Mouse (Mus musculus) hindbrain, postnatal 0 days (tissue): ENCODE data around the gene Gm20388. TPM values are rescaled to one million over a fixed set of nuclear protein-coding genes. Genes with fewer than 3 reads are reported as not detected.
A peak's percentile ranks its signal among the peaks of the same experiment; 100 is the strongest.

Experiments
- ATAC-seq: fragments of 200-750 bp; cut with Nextera tagmentation; 2 replicates; pipeline ENCODE4 v1.8.0; 2017; ENCODE audit warnings: mild to moderate bottlenecking, moderate TSS enrichment, moderate library complexity
- DNase-seq: peaks from one replicate; pipeline ENCODE4 v3.0.0-alpha.2; 2015; ENCODE audit warnings: low spot score
- H3K27ac ChIP-seq: fragments of 300-500 bp; sonication (generic); 2 replicates; pipeline ENCODE4 v1.5.1; 2014; ENCODE audit warnings: mild to moderate bottlenecking
- H3K27me3 ChIP-seq: fragments of 300-500 bp; sonication (generic); 2 replicates; pipeline ENCODE4 v1.6.1; 2014; ENCODE audit warnings: low read length, mixed read lengths; ENCODE audit not compliant: insufficient read depth
- H3K36me3 ChIP-seq: fragments of 300-500 bp; sonication (generic); 2 replicates; pipeline ENCODE4 v1.6.1; 2014; ENCODE audit warnings: low read length, mixed read lengths; ENCODE audit not compliant: insufficient read depth
- H3K4me1 ChIP-seq: fragments of 300-500 bp; sonication (generic); 2 replicates; pipeline ENCODE4 v1.6.1; 2014; ENCODE audit warnings: antibody characterized with exemption, low read length, mixed read lengths; ENCODE audit not compliant: insufficient read depth
- H3K4me2 ChIP-seq: fragments of 300-500 bp; sonication (generic); 2 replicates; pipeline ENCODE4 v1.6.1; 2014; ENCODE audit warnings: low read depth, mild to moderate bottlenecking, low read length, moderate library complexity, mixed read lengths
- H3K4me3 ChIP-seq: fragments of 300-500 bp; sonication (generic); 2 replicates; pipeline ENCODE4 v1.5.1; 2014; ENCODE audit warnings: low read length
- H3K9ac ChIP-seq: fragments of 300-500 bp; sonication (generic); replicated peaks from 2 replicates; pipeline ENCODE4 v1.6.1; 2014; ENCODE audit warnings: mild to moderate bottlenecking, low read length, moderate library complexity, mixed read lengths
- H3K9me3 ChIP-seq: fragments of 300-500 bp; sonication (generic); 2 replicates; pipeline ENCODE4 v1.6.1; 2016; ENCODE audit warnings: low read length, mixed read lengths
- CTCF ChIP-seq: IDR thresholded peaks from 2 replicates; pipeline ENCODE4 v1.5.1; 2016; ENCODE audit warnings: antibody characterized with exemption, control low read depth, low read depth
- WGBS: fragments of 180-500 bp; shearing (Covaris S2); extraction: QIAGEN DNeasy Blood & Tissue Kit; methylation state at CpG from one replicate; pipeline ENCODE4 v1.1.7; 2014; 5-methylcytosine and 5-hydroxymethylcytosine counted together
- polyA plus RNA-seq: library from polyadenylated mRNA; unstranded; fragments of >200 nt; fragmentation: Nextera tagmentation; extraction: Ambion mirVana; gene quantifications from 2 replicates; pipeline ENCODE4 v1.2.1, GENCODE M21; 2015
- total RNA-seq: library from RNA; depleted of rRNA; stranded (reverse); fragments of >200 nt; gene quantifications from 2 replicates; pipeline ENCODE4 v1.2.3, GENCODE M21; 2014

The Gm20388 gene
- total and polyA plus RNA-seq, 2 experiments from 2014 or later, result 71.3 TPM; not detected in 1

- Histone ChIP-seq H3K36me3 (no peaks in the 10 kb centered on the region), H3K9me3 (no peaks in the 10 kb centered on the region), H3K27ac (peak overlapping the region; percentile 52; the same call in 1 of the 2 replicates), H3K4me1 (peaks cover 8% of the 10 kb centered on the region), H3K27me3 (peaks cover 5% of the 10 kb centered on the region), H3K9ac (peak overlapping the region; percentile 69), H3K4me3 (peak overlapping the region; percentile 65), H3K4me2 (peak overlapping the region; percentile 77)
- WGBS, result 4% methylated on average over 26 of the region's 26 CpGs
- ATAC-seq (peak; percentile 43), DNase-seq (peak; percentile 73)
- no peak for TF ChIP-seq CTCF
Measured at GRCm38 (mm10) chr8:121731471-121732333, 1821.1 kb downstream of the Gm20388 start.

DNA sequence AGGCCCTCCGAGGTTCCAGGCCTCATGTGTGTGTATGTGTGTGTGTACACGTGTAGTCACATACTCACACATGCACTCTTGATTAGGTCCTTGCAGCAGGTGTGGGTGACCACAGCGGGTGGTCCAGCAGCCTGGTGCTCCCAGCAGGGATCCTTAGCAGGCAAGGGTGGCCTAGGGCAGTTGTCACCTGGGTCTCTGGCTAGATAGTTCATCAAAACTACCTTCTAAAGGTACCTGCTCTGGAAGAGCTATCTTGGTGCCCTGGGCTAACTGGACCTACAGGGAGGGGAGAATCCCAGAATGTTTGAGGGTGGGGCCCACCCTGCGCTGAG is 1821.7 kb downstream of the Gm20388 start:
- Histone ChIP-seq H3K4me1 (peaks cover 8% of the 10 kb centered on the region), H3K4me3 (peak overlapping the region; percentile 65), H3K36me3 (no peaks in the 10 kb centered on the region), H3K4me2 (peak overlapping the region; percentile 77), H3K9me3 (no peaks in the 10 kb centered on the region), H3K27ac (no peak overlapping the region), H3K27me3 (peaks cover 5% of the 10 kb centered on the region), H3K9ac (peak overlapping the region; percentile 69)
- WGBS, result 49% methylated on average over 4 of the region's 4 CpGs
- DNase-seq, result no peak
- TF ChIP-seq CTCF, result no peak
- no peak for ATAC-seq

DNA sequence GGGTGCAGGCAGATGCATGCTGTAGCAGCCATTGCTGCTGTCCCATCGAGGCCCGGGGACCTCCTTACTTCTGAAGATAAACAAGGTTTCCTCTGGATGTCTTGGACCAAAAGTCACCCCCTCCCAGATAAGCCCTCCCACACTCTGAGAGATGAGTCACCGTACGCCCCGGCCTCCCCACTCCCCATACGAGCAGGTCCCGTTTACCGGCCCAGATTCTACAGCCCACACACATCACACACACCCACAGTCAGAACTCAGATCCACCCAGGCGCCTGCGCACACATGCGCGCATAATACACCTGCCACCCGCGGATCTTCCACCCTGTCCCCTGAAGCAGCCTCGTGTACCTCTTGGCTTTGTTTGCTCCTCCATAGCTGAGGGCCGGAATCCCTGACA is 1823.6 kb downstream of the Gm20388 start:
- WGBS, result 91% methylated on average over 16 of the region's 16 CpGs
- no peak for TF ChIP-seq CTCF

DNA sequence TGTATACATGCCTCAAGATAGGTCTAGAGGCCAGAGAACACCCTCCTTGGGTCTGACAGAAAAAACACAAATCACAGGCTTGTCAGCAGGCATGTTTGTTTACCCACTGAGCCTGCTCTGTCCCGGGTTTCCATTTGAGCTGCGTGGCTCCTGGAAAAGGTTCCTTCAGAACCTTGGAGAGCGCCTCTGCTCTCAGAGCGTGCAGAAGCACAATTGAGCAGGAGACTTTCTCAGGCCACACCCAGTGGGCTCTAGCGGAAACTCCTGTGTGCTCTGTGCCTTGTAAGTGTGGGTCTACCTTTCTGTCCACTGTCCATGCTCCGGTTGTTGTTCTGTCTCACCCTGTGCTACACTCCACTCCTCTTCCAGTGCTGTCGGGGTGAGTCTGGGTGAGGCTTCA is 1825.6 kb downstream of the Gm20388 start:
- Histone ChIP-seq H3K9me3 (no peaks in the 10 kb centered on the region), H3K4me3 (no peak overlapping the region), H3K36me3 (no peaks in the 10 kb centered on the region), H3K4me2 (no peak overlapping the region), H3K27me3 (no peaks in the 10 kb centered on the region), H3K4me1 (peaks cover 8% of the 10 kb centered on the region), H3K27ac (no peak overlapping the region), H3K9ac (no peak overlapping the region)
- no peak for TF ChIP-seq CTCF
- DNase-seq (peak; percentile 51), ATAC-seq (no peak)
- WGBS, result 20% methylated on average over 7 of the region's 7 CpGs

More for the DNA sequence above, 1823.6 kb downstream of the Gm20388 start:
- DNase-seq (no peak), ATAC-seq (no peak)
- peaks cover 5% of the 10 kb centered on the region for H3K27me3 ChIP-seq
- no peaks in the 10 kb centered on the region for H3K9me3 ChIP-seq
- H3K27ac ChIP-seq, result no peak overlapping the region
- H3K4me1 ChIP-seq, result peaks cover 8% of the 10 kb centered on the region
- H3K9ac ChIP-seq, result no peak overlapping the region
- no peak overlapping the region for H3K4me3 ChIP-seq
- H3K36me3 ChIP-seq, result no peaks in the 10 kb centered on the region
- no peak overlapping the region for H3K4me2 ChIP-seq

- no peaks in the 10 kb centered on the region for H3K36me3 ChIP-seq
- no peak overlapping the region for H3K27ac ChIP-seq
- H3K4me1 ChIP-seq, result no peaks in the 10 kb centered on the region
- H3K9me3 ChIP-seq, result no peaks in the 10 kb centered on the region
- no peak overlapping the region for H3K4me3 ChIP-seq
- H3K27me3 ChIP-seq, result no peaks in the 10 kb centered on the region
- no peak for DNase-seq
- H3K4me2 ChIP-seq, result no peak overlapping the region
- 90% methylated on average over 10 of the region's 10 CpGs for WGBS
- no peak for ATAC-seq
- no peak for TF ChIP-seq CTCF
- no peak overlapping the region for H3K9ac ChIP-seq
Measured at GRCm38 (mm10) chr8:121740721-121741120, 1830.1 kb downstream of the Gm20388 start.

GRCm38 (mm10) chr8:121749501-121749900 is 1838.9 kb downstream of the Gm20388 start:
- Histone ChIP-seq H3K27me3 (no peaks in the 10 kb centered on the region), H3K4me3 (no peak overlapping the region), H3K4me2 (no peak overlapping the region), H3K9me3 (no peaks in the 10 kb centered on the region), H3K4me1 (no peaks in the 10 kb centered on the region), H3K9ac (no peak overlapping the region), H3K27ac (no peak overlapping the region), H3K36me3 (no peaks in the 10 kb centered on the region)
- peak; percentile 36 for DNase-seq
- no peak for ATAC-seq
- no peak for TF ChIP-seq CTCF
- 53% methylated on average over 9 of the region's 9 CpGs for WGBS

GRCm38 (mm10) chr8:121750512-121750911 is 1839.9 kb downstream of the Gm20388 start:
- peak; percentile 39 for TF ChIP-seq CTCF

More at GRCm38 (mm10) chr8:121750512-121750911, 1839.9 kb downstream of the Gm20388 start:
- 35% methylated on average over 3 of the region's 3 CpGs for WGBS
- Histone ChIP-seq H3K9me3 (no peaks in the 10 kb centered on the region), H3K4me3 (no peak overlapping the region), H3K36me3 (no peaks in the 10 kb centered on the region), H3K4me1 (no peaks in the 10 kb centered on the region), H3K27me3 (no peaks in the 10 kb centered on the region), H3K9ac (no peak overlapping the region), H3K27ac (no peak overlapping the region), H3K4me2 (no peak overlapping the region)
- DNase-seq (no peak), ATAC-seq (no peak)
